Mouse (Mus musculus): Measurements from ENCODE around the gene Fcgr1. TPM values are rescaled to one million over a fixed set of nuclear protein-coding genes. Genes with fewer than 3 reads are reported as not detected.
"Not testable (repeated sequence)": the region's sequence is repeated elsewhere in the genome, so short reads cannot be mapped to it uniquely, and the experiment has no call there.

Gene Fcgr1
- total RNA-seq, 2 experiments from 2014 or later, result 0.57 to 0.70 TPM

DNA sequence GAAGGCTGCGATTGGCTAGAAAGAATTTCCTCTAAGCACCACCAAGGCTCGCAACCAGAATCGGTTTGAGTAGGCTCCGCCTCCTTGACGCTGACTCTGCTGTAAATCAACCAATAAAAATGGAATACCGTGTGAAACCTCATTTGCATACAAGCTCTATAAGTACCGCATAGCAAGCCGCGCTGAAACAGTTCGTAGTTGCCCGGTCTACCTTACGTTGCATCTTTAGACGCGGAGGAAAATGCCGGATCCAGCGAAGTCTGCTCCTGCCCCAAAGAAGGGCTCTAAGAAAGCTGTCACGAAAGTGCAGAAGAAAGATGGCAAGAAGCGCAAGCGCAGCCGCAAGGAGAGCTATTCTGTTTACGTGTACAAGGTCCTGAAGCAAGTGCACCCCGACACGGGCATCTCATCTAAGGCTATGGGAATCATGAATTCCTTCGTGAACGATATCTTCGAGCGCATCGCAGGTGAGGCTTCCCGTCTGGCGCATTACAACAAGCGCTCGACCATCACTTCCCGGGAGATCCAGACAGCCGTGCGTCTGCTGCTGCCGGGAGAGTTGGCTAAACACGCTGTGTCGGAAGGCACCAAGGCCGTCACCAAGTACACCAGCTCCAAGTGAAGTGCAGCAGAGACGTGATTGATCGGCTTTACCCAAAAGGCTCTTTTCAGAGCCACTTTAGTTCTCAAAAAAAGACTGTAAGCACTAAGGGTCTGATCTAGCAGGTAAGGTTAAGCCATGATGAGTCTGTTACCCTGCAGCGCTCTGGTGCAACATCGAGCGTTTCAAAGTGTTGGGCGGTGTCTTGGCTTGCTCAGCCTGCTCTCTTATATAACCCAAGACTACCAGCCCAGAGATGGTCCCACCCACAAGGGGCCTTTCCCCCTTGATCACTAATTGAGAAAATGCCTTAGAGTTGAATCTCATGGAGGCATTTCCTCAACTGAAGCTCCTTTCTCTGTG lies 24.0 kb downstream of the Fcgr1 start, which contains the start of gene Hist2h2bb:
Gene Hist2h2bb (plus strand): TSS at position 242 of the 964 bp plus-strand sequence.
- DNase-seq, result peak; percentile 87

DNA sequence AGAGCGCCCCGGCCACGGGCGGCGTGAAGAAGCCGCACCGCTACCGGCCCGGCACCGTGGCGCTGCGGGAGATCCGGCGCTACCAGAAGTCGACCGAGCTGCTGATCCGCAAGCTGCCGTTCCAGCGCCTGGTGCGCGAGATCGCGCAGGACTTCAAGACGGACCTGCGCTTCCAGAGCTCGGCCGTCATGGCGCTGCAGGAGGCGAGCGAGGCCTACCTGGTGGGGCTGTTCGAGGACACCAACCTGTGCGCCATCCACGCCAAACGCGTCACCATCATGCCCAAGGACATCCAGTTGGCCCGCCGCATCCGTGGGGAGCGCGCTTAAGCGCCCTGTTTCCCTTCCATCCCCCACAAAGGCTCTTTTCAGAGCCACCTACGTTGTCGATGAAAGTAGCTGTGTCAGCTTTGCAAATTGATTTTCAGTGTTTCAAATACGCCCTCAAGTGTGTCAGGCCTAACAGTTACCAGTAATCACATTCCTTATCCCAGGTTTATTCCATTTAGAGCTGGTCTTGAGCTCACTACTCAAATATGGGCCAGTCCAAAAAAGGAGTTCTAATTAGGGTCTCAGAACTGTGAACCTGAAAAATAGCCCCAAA lies 24.9 kb downstream of the Fcgr1 start:
- DNase-seq, result not testable (repeated sequence)

DNA sequence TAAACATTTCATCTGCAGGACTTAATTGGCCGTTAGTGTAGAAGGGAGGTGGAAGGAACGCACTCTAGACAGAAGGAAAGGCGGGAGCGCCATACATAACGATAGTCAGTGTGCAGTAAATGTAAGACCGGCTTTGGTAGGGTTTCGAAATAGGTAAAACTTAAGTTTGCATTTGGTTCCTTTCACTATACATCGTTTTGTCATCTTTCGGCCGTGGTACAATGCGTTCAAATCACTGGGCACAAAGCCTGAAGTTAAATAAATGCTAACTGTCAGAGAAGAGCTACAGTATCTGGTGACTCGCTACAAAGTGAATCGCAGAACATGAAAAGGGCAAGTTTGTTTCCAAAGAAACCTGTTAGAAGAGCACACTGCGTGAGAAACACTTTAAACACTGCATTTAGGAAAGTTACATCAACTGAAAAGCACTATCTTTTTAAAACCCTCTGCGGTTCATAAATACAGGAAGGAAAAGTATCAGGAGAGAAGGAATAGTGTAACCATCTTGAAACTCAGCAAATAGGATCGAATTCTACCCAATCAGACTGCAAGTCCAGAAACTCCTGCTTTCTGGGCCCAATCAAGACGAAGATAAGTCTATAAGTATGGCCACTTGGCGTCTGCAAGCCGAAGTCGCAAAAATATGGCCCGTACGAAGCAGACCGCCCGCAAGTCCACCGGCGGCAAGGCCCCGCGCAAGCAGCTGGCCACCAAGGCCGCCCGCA lies 25.6 kb downstream of the Fcgr1 start, which contains the start of gene Hist2h3b:
Gene Hist2h3b (plus strand): TSS at position 604 of the 725 bp plus-strand sequence.
- DNase-seq, result peak; percentile 78

DNA sequence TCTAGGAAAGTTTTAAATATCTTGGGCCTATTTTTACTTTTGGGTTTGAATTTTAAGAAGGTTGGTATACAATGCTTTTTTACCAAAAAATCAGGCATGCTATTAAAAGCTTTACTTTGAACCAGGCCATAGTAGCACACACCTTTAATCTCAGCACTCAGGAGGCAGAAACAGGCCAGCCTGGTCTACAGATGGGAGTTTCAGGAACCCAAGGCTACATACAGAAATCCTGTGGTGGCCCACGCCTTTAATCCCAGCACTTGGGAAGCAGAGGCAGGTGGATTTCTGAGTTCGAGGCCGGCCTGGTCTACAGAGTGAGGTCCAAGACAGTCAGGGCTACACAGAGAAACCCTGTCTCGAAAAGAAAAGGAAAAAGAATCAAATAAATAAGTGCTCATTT lies 26.2 kb downstream of the Fcgr1 start:
- DNase-seq, result no peak

DNA sequence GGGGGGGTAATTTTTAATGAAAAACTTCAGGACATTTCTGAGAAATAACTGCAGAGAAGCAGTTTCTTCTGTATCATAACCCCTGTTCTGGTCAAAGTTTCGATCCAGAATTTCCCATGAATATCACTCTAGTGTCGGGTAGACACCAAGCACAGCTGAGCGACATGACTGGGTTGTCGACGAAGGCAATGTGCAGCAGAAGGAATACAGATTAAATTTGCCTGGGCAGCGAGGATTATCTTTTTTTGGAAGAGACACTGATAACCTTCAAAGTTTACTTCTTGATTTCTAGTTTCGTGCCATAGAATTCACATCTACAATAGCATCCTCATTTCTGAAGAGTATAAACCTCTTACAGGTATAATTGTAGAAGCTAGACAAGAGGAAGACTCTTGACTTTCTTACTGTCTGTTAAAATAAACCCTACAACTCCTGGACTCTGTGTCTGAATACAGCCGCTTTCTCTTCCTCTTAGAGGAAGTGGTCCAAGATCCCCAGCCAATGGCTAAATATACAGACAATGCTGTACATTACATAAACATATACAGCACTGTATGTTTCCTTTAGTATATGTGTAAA lies 27.5 kb downstream of the Fcgr1 start:
- no peak for DNase-seq

DNA sequence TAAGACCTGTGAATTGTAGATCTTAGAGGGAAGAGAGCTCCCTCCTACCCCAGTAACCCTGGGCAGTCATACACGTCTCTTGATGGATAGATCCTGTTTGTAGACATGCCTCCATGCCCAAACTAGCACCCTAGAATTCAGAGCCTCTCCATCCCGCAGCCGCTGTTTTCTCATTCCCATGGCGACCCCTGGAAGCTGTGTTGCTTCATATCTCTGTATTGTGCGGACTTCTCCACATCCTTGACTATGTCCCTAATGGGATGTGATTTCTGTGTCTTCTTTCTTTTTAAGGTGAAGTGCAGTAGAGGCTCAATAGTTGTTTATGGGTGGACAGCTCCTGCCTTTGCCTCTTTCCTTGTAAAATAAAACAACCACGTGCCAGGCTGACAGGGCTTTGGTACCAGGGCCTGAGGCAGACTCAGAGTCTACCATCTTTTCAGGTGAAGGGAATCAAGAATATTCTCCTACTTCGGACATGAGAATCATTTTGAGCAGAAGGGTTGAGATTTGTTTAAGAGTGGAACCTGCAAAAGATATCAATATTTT lies 29.3 kb downstream of the Fcgr1 start:
- DNase-seq, result no peak

DNA sequence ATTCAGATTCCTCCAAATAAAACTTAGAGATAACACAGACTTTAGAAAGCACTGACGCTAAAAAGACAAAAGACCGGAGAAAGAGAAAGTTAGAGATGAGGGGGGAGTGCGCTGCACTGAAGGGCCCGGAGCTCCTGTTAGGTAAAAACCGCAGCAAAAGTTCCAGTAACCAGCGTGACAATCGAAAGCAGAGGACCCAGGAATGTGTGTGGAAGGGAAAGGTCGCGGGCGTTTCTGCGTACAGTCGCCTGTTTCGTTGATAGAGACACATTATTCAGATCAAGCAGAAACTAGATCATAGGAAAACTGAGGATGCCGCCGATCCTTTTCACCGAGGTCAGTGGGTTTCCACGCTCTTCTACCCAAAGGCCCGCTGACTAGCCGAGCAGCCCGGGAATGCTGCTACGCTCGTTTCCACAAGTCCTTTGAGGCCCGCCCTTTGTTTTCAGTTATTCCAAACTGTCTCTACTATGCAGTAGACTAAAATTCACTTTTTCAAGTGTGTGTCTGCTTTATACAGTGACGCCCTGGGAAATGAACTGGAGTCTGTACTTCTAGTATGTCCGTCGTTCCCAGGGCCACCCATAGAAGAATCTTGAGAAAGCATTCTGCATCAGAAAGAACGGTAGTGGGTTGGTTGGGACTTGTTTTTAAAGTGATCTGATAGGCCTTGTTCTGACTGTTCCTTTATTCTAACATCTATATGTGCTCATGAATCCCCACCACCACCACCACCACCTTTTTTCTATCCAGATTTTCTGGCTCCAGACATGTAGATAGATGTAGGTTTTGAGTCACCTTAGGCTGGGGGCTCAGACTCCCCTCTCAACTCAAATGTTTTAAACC lies 30.0 kb downstream of the Fcgr1 start:
- DNase-seq, result peak; percentile 52

DNA sequence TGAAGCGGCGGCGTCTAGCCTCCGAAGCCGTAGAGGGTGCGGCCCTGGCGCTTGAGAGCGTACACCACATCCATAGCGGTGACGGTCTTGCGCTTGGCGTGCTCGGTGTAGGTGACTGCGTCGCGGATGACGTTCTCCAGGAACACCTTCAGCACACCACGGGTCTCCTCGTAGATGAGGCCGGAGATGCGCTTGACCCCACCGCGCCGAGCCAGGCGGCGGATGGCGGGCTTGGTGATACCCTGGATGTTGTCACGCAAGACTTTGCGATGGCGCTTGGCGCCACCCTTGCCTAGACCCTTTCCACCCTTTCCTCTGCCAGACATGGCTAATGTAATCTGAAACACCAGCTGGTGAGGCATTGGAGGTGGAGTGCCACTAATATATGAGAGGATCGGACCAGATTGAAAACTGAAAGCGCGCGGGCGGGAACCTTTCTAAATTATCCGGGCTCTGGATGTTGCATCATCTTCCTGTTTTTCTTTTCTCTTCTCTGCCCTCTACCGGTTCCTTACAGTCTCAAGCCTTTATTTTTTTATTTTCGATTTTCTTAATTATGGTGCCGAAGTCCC lies 30.7 kb downstream of the Fcgr1 start, which contains the start of gene Hist2h4:
Gene Hist2h4 (minus strand): TSS at position 333 of the 572 bp plus-strand sequence.
- DNase-seq, result peak; percentile 95

DNA sequence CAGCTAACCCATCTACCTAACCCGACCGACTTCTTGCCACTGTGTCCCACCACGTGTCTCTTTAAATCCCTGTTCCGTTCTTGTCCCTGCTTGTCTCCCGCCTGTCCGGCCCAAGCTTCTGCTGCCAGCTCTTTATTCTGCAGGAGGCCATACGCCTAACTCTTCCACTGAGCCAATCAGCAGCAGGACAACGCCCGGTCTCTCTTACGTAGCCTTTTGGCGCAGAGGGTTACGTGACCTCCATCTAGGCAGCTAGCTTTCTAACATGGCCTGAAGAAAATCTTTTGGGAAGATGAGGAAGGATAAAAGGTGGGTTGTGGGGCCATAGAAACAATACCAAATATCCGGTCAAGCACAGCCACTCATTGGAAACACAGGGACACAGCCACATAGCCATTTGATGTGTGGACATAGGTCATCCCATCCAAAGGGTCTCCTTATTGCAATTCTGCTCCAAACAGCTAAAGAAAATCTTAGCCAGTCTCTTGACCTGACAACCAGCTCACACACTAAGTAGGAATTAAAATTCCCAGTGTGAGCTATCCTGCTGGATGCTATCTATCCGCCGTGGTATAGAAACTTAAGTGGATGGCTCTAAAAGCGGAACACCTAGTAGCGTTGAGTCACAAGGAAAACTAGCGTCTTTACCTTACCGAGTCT lies 31.4 kb downstream of the Fcgr1 start:
- peak; percentile 86 for DNase-seq

DNA sequence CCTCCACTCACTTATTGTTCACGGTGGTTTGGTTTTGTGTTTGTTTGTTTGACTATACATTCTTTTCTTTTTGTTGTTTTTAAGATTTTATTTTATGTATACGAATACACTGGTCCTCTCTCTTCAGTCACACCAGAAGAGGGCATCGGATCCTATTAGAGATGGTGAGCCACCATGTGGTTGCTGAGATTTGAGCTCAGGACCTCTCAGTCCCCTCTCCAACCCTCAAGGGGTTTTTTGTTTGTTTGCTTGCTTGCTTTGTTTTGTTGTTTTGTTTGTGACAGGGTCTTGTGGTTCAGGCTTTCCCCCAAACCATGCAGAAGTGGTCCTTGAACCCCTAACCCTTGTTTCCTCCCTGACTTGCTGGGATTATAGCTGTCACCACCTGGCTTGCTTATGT lies 32.1 kb downstream of the Fcgr1 start:
- no peak for DNase-seq

DNA sequence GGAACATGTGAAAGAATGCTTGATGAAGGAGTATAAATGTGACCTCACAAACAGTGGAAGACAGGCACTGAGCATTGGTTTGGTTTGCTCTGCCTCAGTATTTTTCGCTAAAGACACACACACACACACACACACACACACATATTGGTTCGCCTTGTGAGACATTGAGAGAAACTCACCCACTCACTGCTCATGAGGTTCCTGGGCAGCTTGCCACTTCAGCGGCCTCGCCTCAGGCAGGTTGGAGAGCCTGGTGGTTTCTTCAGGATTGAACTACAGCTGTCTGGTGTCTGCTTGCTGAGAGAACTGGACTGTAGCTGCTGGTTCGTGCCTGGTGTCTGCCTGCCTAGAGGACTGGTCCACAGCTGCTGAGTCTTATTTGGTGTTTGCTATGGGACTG lies 33.5 kb downstream of the Fcgr1 start:
- DNase-seq, result no peak

DNA sequence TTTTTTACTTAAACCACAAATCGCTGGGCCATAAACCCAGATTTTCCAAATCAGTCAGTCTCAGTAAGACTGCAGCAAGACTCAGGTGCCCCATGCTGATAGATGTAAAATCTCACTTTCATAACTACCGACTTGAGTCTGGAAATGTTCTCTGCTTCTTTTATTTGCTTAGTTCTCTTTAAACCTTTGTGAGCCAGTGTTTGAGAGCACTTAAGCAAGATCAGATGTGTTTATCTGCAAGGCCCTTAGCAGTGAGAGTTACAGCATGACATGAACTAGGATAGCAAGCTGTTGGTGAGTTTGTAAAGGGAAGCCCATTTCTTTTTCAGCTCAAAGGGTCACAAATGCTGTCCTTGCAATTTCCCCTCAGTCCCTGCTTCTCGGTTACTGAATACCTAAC lies 36.6 kb downstream of the Fcgr1 start:
- no peak for DNase-seq

DNA sequence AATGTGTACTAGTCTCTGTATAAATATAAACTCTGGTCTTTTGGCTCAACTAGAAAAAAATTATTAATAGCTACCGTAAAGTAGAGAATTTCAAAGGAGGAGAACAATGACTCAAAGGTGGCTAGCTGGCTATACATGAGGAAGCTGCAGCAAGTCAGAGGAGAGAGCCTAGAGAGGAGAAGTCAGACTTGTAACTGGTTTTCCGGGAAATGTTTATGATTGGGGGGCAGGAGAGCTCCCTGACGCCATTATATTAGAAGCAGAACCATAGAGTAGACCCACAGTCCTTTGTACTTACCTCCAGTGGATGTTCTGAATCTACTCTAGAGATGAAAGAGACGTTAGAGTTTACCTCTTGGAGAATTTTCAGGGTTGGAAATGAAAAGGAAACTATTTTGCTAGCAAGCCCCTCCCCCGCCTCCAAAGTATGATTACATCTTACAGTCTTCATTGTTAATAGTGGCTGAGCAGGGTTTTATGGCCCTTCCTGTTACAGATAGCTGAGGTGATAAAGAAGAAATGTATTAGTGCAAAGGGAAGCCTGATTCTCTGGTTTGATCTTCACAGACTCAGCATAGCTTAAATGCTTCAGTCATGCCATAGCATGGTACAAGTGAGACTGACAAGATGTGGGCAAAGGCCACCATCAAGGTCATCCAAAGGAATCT lies 37.7 kb downstream of the Fcgr1 start:
- DNase-seq, result no peak

DNA sequence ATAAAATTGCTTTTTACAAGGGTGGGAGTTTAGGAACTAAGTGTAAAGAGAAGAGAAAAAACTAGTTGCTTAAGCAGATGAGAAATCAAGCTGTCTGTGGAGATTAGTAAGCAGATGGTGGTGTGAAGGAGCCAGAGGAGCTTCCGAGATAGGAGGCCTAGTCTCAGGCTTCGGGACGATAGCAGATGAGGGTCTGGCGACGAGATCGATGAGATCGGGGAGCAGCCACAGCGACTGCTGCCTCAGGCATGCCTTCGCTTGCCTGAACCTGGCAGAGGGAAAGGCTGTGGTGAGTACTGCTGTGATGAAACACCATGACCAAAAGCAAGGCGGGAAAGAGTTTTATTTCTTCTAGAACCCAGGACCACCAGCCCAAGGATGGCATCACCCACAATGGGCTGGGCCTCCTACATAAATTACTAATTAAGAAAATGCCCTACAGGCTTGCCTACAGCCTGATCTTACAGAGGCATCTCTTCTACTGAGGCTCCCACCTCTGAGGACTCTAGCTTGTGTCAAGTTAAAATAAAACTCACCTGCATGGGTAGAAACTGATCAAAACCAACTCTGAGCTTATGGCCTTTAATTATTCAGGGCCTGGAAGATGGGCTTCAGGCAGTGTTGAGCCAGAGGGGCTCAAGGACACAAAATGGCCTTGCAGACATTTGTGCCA lies 39.0 kb downstream of the Fcgr1 start:
- DNase-seq, result no peak

DNA sequence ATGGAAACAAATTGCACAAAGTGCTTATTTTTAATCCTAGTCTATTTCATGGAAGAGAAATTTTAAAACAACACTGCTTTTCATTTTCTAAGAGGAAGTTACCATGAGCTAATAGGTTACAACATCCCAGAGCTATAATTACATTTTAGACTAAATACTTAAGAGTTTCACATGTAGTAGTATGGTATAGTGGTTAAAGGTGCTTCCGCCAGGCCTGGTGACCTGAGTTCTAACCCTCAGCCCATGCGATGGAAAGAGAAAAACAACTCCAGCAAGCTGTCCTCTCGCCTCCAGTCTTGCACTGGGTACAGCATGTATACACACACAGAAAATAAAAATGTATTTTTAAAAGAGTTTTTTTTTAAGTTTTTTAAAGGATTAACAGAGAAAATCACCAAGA lies 42.0 kb downstream of the Fcgr1 start:
- DNase-seq, result no peak

DNA sequence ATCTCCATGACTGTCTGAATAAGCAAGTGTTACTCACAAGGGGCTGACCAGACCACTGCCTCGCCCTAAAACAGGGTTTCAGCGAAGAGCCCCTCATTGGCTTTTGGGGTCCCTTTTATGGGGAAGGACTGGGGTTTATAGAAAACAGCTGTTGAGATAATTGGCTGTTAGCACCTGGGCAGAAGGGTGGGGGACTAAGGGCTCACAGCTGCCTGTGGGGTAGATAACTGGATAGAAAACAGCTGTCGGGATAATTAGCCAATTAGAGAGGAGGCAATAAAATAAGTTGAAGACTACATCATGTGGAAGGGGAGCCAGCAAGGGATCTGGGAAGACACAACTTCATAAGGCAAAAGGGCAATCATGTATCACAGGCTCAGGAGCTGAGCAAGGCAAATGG lies 42.9 kb downstream of the Fcgr1 start:
- no peak for DNase-seq

DNA sequence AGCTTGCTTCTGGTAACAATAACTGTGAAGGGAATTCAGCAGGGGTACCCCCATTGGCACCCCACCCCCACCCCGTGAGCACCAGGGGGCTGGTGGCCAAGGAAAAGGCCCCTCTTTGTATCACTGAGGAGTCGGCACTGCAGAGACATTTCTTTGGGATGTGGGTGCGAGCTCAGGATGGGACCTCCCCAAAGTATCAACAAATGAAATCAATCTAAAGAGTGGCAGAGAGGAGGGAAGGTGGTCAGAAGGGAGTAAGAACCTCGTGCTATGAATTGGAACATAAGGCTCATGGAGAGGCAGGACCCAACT lies 44.8 kb downstream of the Fcgr1 start:
- DNase-seq, result no peak

DNA sequence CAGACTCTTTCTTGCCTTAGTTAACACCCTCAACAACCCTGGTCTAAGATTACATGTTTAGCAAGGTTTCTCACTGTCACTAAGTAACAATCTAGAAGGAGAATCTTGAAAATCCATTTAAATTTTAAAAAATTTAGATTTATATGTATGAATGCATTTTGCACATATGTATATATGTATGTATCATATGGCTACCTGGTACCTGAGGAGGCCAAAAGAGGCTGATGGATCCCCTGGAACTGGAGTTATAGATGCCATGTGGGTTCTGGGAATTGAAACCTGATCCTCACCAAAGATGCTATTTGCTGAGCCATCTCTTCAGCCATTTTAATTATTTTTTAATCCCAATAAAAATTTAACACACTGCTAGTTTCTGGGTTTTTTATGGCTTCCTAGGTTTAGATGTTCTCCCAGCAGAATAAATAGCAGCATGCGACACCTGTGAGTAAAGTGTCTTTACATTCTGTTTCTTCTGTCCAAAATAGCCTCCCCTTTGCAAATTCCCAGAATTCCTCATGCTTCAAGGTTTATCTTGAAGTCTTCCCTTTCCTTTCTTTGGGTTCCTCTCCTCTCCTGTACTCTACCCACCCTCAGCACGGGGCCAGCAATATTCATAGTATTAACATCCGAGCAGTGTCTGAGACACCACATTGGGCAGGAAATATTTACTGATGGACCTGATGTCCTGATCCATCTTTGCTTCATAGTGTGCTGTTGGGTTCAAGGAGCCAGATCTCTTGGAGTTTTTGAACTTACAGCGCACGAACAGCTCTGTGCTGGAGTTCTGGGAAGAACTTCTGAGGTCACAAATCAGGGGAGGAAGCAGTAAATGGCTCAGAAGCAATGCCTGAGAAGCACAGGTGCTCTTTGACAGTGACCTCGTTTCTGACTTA lies 45.4 kb downstream of the Fcgr1 start:
- no peak for DNase-seq

Measured in heart, postnatal 4 days (tissue).